Mouse (Mus musculus) lung, embryonic 16.5 days (tissue): Measurements from ENCODE around the gene Adra2c. TPM values are rescaled to one million over a fixed set of nuclear protein-coding genes. Genes with fewer than 3 reads are reported as not detected.

Experiments used
- ATAC-seq: fragments of 200-750 bp; cut with Nextera tagmentation; 2 replicates; pipeline ENCODE4 v1.8.0; 2017; ENCODE audit warnings: low read depth, mild to moderate bottlenecking, moderate library complexity
- H3K27ac ChIP-seq: fragments of 300-500 bp; sonication (generic); 2 replicates; pipeline ENCODE4 v1.5.1; 2014; ENCODE audit warnings: mild to moderate bottlenecking, control low read depth, low read length
- H3K27me3 ChIP-seq: fragments of 300-500 bp; sonication (generic); 2 replicates; pipeline ENCODE4 v1.6.1; 2014; ENCODE audit warnings: low read depth, low read length, mixed read lengths; ENCODE audit not compliant: control insufficient read depth, insufficient read depth
- H3K36me3 ChIP-seq: fragments of 300-500 bp; sonication (generic); 2 replicates; pipeline ENCODE4 v1.6.1; 2014; ENCODE audit warnings: low read length; ENCODE audit not compliant: control insufficient read depth, insufficient read depth
- H3K4me1 ChIP-seq: fragments of 300-500 bp; sonication (generic); replicated peaks from 2 replicates; pipeline ENCODE4 v1.6.1; 2014; ENCODE audit warnings: low read length, mixed read lengths; ENCODE audit not compliant: control insufficient read depth, insufficient read depth
- H3K4me2 ChIP-seq: fragments of 300-500 bp; sonication (generic); 2 replicates; pipeline ENCODE4 v1.6.1; 2014; ENCODE audit warnings: low read depth, low read length, control low read depth
- H3K4me3 ChIP-seq: fragments of 300-500 bp; sonication (generic); 2 replicates; pipeline ENCODE4 v1.5.1; 2014; ENCODE audit warnings: mild to moderate bottlenecking, low read length, control low read depth
- H3K9ac ChIP-seq: fragments of 300-500 bp; sonication (generic); 2 replicates; pipeline ENCODE4 v1.6.1; 2014; ENCODE audit warnings: low read length, control low read depth
- H3K9me3 ChIP-seq: fragments of 300-500 bp; sonication (generic); 2 replicates; pipeline ENCODE4 v1.6.1; 2016; ENCODE audit warnings: low read length; ENCODE audit not compliant: control insufficient read depth
- WGBS: fragments of 180-500 bp; shearing (Covaris S2); extraction: QIAGEN DNeasy Blood & Tissue Kit; methylation state at CpG from one replicate; pipeline ENCODE4 v1.1.7; 2014; 5-methylcytosine and 5-hydroxymethylcytosine counted together
- polyA plus RNA-seq: library from polyadenylated mRNA; unstranded; fragments of >200 nt; fragmentation: Nextera tagmentation; extraction: Ambion mirVana; gene quantifications from 2 replicates; pipeline ENCODE4 v1.2.1, GENCODE M21; 2015

Gene Adra2c
- polyA plus RNA-seq, 1 experiment from 2014 or later, result not detected

DNA sequence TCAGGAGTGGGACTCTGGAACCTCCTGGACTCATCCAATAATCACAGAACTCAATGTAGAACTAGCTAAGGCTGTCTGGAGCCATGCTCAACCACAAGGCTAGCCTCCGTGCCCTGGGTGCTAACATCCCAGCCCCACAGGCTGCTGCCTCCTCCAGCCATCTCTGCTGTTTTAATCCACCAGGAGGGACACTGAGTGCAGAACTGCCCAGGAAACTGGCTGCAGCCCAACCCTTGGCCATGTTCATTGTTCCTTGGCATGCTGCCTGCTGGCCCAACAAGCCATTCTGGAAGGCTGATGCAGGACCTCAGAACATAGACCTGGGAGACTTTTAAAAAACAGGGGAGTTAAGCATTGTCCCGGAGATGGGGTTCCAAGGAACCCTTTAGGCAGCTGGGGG lies 42.5 kb downstream of the Adra2c start:
- no peak overlapping the region for H3K9ac ChIP-seq
- H3K36me3 ChIP-seq, result no peaks in the 10 kb centered on the region
- no peaks in the 10 kb centered on the region; the same call in 1 of the 2 replicates for H3K27me3 ChIP-seq
- ATAC-seq, result no peak
- no peaks in the 10 kb centered on the region for H3K4me1 ChIP-seq
- 67% methylated on average over 2 of the region's 2 CpGs for WGBS
- no peak overlapping the region for H3K4me3 ChIP-seq
- no peak overlapping the region for H3K27ac ChIP-seq
- no peak overlapping the region for H3K4me2 ChIP-seq
- no peaks in the 10 kb centered on the region for H3K9me3 ChIP-seq

DNA sequence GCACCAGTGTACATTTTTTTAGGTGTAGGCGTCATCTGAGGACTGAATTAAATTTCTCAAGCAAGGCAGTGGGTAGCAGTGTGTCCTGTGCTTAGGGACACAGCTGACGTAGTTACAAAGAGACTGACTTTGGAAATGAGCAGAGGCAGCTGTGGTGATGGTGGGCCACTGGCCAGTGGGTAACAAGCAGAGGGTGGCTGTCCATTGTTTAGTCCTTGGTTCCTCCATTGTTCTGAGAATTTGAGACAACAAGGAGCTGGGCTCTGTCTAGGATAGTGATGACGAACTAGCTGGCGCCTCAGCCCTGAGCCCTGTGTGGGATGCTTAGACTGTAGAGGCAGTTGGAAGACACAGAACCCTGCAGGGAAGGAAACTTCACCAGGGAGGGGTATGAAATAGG lies 52.7 kb downstream of the Adra2c start:
- Histone ChIP-seq H3K27me3 (no peaks in the 10 kb centered on the region), H3K36me3 (no peaks in the 10 kb centered on the region), H3K9me3 (no peaks in the 10 kb centered on the region), H3K4me3 (no peak overlapping the region), H3K27ac (no peak overlapping the region), H3K9ac (no peak overlapping the region), H3K4me2 (no peak overlapping the region), H3K4me1 (no peaks in the 10 kb centered on the region)
- no peak for ATAC-seq
- 70% methylated on average over 4 of the region's 4 CpGs for WGBS

Other genes with a start within 250 kb of the Adra2c start
- gene Hgfac, start 236.8 kb upstream of the Adra2c start, polyA plus RNA-seq, result 0.84 and 3.2 TPM in 2 replicates
- 2.5 TPM in 2 replicates for gene Dok7, start 221.6 kb upstream of the Adra2c start, polyA plus RNA-seq
- gene Lrpap1, start 172.6 kb upstream of the Adra2c start, polyA plus RNA-seq, result 171 and 172 TPM in 2 replicates
- gene Hmx1, start 110.8 kb downstream of the Adra2c start, polyA plus RNA-seq, result not detected in 2 replicates
- gene Cpz, start 247.4 kb downstream of the Adra2c start, polyA plus RNA-seq, result 8.1 and 9.0 TPM in 2 replicates